Mouse (Mus musculus) cerebellum, adult 11-12 months (tissue): ENCODE measurements around the gene Ttll1.
A peak's percentile ranks its signal among the peaks of the same experiment; 100 is the strongest.

Source experiments
- DNase-seq: peaks from one replicate; pipeline ENCODE4 v3.0.0; 2022

Ttll1 gene

DNA sequence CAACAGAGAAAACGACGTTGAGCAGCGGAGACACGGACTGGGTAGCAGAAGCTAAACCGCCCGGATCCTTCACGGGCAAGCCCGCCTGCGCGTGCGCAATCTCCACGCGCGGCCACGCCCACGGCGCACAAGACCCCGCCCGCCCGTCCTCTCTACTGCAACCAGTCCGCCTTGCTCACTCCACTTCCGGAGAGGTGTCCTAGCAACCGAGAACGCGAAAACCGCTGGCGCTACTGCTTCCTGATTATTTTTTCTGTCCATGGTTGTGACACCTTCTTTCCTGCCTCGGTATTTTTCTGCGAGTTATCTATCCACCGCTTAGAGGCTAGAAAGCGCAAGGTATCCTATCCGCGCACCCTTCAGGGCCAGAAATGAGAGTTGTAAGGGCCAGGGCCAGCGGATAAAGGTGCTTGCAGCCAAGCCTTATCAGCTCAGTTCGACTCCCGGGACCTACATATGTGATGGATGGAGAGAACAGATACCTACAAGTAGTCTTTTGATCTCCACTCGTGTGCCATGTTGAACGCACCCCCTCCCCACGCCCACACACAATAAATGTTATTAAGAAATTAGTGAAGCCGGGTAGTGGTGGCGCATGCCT is at the start of gene Ttll1:
Ttll1 (minus strand) TSS at position 89 of the 601 bp plus-strand sequence.
- peak; percentile 89 for DNase-seq

DNA sequence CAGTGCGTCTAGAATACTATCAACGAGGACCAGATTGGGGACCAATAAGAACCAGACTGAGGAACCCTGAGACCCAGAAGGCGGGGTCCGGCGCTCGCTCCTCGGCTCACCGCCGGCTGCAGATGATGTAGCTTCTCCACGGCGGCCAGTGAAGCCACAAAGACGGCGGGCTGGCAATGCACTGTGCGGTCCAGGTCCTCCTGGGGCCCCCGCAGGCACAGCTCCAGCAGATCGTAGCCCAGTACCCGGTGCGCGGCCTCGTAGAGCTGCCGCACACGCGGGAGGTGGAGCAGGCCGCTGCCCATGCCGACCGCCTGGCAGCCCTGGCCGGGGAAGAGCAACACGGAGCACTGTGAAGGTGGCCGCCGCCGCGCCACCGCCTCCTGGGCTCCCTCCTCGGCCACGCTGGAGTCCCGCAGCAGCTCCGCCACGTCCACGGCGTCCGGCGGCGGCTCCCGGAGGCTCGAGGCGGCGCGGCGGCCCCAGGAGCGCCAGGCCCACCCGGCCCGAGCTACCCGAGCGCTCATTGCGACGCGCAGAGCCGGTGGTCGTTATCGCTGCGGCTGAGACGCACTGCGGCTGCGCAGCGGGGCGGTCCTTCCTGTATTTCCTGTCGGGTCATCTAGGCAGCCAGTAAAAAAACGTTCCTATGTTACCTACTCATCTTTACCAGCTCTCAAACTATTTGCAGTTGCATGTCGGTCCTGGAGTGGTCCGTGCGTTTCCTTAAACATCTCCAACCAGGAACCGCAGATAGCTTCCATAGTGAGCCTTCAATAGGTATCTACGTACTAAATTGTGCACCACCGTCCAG is 44.7 kb upstream of the Ttll1 start:
- peak; percentile 83 for DNase-seq

- DNase-seq = no peak
These were observed 43.1 kb upstream of the Ttll1 start for GRCm38 (mm10) chr15:83553831-83554230.

DNA sequence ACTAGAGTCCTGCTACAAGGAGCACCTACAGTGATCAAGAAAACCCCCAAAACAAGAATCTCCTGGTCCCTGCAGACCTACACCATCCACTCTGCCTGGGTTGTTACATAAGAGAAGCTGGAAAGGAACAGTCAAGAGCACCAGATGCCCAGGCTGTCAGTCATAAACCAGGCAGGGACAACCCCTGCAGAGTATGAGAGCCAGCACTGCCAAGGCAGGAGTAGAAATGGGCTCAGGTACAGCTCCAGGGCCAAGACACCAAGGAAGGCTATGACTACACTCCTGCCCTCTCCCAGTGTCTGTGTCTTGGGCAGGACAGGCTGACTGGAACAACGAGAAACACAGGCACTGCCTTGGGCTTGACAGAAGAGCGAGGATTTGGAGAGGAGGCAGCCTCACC is 39.4 kb upstream of the Ttll1 start:
- no peak for DNase-seq

- DNase-seq = no peak
These were observed 36.5 kb upstream of the Ttll1 start for GRCm38 (mm10) chr15:83547144-83547543.

DNA sequence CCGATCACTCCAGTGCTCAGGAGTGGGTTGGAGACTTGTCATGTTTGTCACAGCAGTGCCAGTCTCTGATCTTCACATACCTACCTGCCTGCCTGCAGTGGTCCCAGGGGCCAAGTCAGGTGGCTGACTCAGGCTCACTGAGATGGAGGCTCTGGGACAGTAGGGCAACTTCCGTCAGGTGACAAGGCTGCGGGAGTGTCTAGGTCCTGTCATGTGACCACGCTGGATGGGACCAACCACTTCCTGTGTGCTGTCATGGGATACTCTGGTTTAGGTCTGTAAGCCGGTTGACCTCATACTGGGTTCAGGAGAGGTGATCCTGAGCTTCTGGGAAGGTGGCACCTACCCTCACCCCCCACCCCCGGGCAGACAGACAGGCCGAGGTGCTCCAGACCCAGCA is 35.3 kb upstream of the Ttll1 start:
- no peak for DNase-seq

DNA sequence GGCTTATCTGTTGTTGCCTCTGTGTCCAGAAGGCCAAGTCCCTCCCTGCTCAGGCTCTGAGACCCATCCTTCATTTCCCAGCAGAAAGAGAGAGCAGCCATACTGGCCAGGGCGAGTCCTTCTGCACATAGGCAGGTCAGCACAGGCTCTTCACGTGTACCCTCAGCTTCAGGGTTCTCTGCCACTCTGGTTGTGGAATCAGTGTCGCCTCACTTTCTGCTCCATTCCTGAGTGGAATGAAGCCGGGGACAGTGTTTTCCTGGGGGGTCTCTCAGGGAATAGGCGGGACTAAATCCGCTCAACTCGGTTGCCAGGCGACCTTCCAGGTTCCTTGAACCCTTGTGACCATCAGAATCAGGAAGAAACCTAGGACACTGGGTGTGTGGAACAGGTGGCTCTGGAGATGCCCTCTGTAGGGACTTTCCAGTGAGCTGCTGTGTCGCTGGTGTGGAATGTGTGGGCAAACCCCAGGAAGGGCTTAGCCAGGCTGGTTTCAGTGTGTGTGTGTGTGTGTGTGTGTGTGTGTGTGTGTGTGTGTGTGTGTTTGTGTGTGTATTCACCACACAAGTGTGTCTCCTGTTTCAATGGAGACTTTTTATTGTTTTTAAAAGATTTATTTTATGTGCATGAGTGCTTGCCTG is 31.1 kb upstream of the Ttll1 start:
- DNase-seq = no peak

DNA sequence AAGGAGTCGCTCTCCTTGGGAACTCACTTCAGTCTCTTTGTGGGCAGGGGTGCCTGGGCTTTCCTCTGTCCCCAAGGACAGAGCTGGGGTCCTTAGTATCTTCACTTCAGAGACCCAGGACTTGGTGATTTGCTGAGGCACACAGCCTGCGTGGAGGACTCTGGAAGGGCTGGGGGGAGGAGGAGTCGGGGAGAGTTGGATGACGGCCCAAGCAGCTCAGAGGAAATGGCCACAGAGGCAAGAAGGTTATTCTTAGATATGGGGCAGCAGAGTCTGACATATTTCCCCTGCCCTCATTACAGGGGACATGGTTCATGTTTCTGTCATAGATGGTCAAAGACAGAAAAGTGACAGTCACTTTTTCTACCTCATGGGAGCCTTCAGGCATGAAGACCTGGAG is 29.2 kb upstream of the Ttll1 start:
- no peak for DNase-seq

GRCm38 (mm10) chr15:83538855-83539254 is 28.2 kb upstream of the Ttll1 start:
- no peak for DNase-seq

DNA sequence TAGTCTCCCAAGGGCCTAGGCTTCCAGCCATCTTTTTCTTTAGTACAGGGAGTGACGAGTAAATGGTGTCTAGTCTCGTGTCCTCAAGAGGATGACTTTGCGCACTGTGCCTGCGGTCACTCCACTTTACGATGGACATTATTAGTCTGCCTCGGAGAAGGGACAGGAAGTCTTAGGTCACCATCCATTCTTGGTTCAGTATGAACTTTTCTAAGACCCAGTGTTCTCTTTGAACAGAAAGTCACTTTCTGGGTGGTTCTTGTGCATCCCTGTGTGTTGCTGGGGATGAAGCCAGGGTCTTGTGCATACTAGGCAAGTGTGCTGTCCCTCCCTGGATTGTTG is 25.2 kb upstream of the Ttll1 start:
- DNase-seq = no peak

- no peak for DNase-seq
These were observed 24.5 kb upstream of the Ttll1 start for GRCm38 (mm10) chr15:83534960-83535889.

- DNase-seq = no peak
These were observed 21.9 kb upstream of the Ttll1 start for GRCm38 (mm10) chr15:83532606-83533005.

- no peak for DNase-seq
These were observed 21.3 kb upstream of the Ttll1 start for GRCm38 (mm10) chr15:83531961-83532469.

DNA sequence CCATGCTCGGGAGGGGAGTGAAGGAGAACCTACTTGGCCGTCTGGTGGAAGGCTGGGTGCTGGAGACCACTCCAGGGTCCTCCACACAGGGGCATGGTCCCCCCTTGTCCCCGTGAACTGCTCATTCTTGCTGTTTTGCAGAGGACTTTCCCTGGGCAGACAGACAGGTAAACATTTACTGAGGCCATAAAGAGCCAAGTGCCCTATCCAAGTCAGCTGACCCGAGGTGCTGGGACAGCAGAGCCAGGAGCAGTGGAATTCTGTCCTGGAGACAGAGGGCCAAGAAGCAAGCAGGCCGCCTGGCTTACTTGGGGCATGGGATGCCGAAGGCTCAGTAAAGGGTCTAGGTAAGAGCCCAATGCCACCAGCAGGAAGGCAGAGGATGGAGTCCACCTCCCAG is 20.0 kb upstream of the Ttll1 start:
- no peak for DNase-seq

DNA sequence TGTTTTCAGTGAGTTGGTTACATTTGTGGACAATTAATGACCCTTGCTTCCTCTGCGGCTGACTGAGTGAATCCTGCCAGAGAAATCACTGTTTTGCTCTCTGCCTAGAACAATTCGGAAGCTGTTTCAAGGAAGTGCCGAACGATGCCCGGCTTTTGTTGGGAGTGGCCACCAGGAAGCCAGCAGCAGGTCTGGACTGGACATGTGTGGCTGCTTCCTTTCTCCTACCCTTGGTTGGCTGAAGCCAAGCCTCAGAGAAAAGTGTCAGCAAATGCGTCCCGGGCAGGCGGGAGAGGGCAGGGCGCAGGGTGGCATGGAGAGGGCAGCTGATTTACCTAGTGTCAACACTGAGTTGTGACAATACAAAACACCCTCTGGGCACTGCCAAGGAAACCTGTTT is 19.5 kb upstream of the Ttll1 start:
- DNase-seq = no peak

DNA sequence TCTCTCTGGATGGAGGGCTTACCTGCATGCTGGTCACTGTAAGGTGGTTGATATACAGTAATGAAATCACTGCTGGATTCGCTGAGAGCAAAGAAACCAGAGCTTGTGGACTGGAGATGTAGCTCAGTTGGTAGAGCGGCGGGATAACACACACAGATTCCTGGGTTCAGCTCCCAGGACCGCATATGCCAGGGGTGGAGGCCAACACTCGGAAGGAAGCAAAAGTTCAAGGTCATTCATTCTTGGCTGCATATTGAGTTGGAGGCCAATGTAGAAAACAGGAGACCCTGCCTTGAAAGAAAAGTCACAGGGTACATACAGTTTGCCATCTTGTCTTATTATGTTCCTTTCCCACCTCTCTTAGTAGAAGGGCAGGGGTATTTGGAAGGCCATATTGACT is 19.1 kb upstream of the Ttll1 start:
- no peak for DNase-seq

- no peak for DNase-seq
These were observed 18.2 kb upstream of the Ttll1 start for GRCm38 (mm10) chr15:83528892-83529291.

DNA sequence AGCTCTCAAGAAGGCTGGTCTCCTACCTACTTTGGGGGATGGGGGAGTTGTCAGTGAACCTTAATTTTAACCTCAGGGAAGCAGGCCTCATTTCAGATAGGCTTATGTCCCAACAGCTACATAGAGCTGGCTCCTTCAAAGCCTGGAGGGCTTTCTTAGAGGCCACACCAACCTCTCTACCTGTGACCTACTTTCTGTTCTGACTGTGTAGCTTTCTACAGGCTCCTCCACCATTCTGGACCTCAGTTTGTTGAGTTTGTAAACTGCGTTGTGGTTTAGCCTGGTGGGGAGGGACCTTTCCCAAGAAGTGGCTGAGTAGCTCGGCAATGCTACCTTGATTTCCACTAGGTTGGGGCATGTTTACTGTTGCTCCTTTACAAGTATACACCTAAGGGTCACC is 17.1 kb upstream of the Ttll1 start:
- DNase-seq = no peak

GRCm38 (mm10) chr15:83527092-83527437 is 16.4 kb upstream of the Ttll1 start:
- no peak for DNase-seq

- no peak for DNase-seq
These were observed 15.9 kb upstream of the Ttll1 start, which contains the start of gene Bik for GRCm38 (mm10) chr15:83526424-83527091. Gene Bik, plus strand, starts transcription at chr15:83526862.

DNA sequence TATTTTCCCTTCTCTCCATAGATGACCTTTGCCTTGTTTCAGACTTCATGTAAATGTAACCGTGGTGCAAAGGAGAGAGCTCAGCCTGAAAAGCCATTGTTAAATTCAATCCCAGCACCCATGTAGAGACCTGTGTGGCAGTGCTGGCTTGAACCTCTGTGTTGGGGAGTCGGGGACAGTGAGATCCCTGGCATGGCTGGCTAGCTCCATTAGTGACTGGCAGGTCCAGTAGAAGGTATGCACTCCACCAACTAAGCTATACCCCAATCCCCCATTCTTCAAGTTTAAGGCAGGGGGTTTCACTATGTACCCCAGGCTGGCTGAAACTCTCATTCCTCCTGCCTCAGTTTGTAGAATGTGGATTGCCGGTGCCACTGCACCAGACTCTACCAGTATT is 13.6 kb upstream of the Ttll1 start:
- no peak for DNase-seq

DNA sequence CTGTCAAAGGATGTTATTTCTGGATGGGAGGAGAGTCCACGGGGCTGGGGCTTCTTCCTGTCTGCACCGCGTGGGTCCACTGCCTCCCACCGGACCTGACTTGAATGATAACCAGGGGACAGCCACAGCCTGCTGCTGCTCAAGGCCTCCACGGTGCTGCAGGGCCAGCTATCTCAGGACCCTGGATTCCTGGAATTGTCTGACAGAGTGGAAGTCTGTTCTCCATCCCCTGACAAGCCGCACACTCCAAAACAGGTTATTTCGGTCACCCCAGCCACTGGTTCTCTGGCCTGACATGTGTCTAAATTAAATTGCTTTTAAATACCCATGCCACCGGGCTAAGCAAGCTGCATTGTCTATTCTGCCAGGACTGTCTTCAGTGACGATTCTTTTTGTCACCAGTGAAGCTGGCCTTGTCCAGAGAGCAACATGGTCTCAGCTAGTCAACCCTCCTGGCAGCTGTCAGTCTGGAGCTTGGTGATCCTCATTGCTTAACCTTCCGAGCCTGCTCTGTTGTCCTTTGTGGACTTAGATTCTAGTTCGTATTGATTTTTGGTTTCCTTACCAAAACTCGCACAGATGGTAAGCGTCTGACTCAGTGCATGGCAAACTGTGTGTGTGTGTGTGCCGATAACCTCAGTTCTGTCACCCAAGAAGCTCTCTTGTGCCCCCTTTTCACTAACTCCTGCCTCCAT is 13.1 kb upstream of the Ttll1 start:
- DNase-seq = no peak
